Comparison of ENCODE assay signal across 10 mouse cellular contexts in the genomic region with DNA sequence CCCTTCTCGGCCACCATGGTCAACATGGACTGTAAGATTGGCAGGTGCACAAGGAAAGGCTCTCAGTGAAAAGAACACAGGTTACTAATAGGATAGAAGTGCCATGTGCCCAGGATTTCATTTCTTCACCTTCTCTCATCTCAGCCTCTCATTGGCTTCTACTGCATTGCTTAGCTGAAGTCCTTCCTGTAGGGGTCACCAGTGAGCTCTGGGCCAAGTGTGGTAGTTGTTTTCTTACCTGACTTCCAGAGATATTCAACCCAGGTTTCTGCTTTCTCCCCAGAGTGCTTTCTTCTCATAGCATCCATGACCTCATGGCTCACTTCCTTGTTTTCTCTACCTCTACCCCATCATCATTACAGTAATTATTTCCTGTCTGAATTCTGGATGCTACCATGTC.
DNase-seq lines count a peak whose midpoint lies in the region; ATAC-seq and TF ChIP-seq lines count a peak whose summit lies in the region.
"Had no signal": no experiment of that assay in that cellular context is flagged by ENCODE, and none has a peak within 500 bp of the region (broad histone marks: within the 10 kb centered on the region; RNA-seq: fewer than 3 reads in every experiment).

No protein-coding gene starts in this region.

- H3K79me2 ChIP-seq in CH12.LX (replicated peaks; ENCODE audit: control insufficient read depth, extremely low read depth, insufficient read depth, poor library complexity, severe bottlenecking): no peaks in the 10 kb centered on the region

- peak; percentile 52 for TF ChIP-seq RAD21 in CH12.LX (IDR thresholded peaks at IDR 0.05; ENCODE audit: low read depth, low read length)

- H3K36me3 ChIP-seq in CH12.LX (replicated peaks in 1 of 2; ENCODE audit: control insufficient read depth in 1 of 2, insufficient read depth in 1 of 2, low read length in 1 of 2): no peaks in the 10 kb centered on the region
- H3K36me3 ChIP-seq in forebrain, postnatal 0 days (ENCODE audit: insufficient read depth): no peaks in the 10 kb centered on the region
- H3K36me3 ChIP-seq: midbrain, embryonic 10.5 days had no signal

- H3K4me1 ChIP-seq in CH12.LX (ENCODE audit: control insufficient read depth in 1 of 2, insufficient read depth in 2 of 2): no peaks in the 10 kb centered on the region
- no peaks in the 10 kb centered on the region for H3K4me1 ChIP-seq in forebrain, postnatal 0 days (ENCODE audit: insufficient read depth)
- H3K4me1 ChIP-seq: midbrain, embryonic 10.5 days had no signal

- H3K4me3 ChIP-seq in CH12.LX (replicated peaks in 1 of 3; ENCODE audit: low read depth in 2 of 3, low read length in 2 of 3, poor library complexity in 1 of 3): no peak overlapping the region
- H3K4me3 ChIP-seq in forebrain, postnatal 0 days (ENCODE audit: low read depth, low read length): no peak overlapping the region
- H3K4me3 ChIP-seq: midbrain, embryonic 10.5 days had no signal

- H3K9me3 ChIP-seq in CH12.LX (replicated peaks; ENCODE audit: low read length): peaks cover 38% of the 10 kb centered on the region
- no peaks in the 10 kb centered on the region for H3K9me3 ChIP-seq in forebrain, postnatal 0 days (ENCODE audit: low read length)
- H3K9me3 ChIP-seq: midbrain, embryonic 10.5 days had no signal

- no peak for TF ChIP-seq POLR2A in CH12.LX (IDR thresholded peaks at IDR 0.05; ENCODE audit: low read depth, low read length)

- ATAC-seq in neutrophil, adult 5-6 weeks (ENCODE audit: extremely low read depth, insufficient number of reproducible peaks, low FRiP score, poor library complexity, severe bottlenecking): peak; percentile 55; the same call in 1 of the 2 replicates
- no peak for ATAC-seq in forebrain, postnatal 0 days
- ATAC-seq: hindbrain, embryonic 16.5 days had no signal

- WGBS in forebrain, postnatal 0 days: 78% methylated on average over 1 of the region's 1 CpGs

- dilution Hi-C loops in CH12.LX (cut with MboI; ENCODE audit: extremely low pct_ligation_motif_present, extremely low pct_unique_long_range_greater_than_20kb, low sequenced_read_pairs): no loop called here

- H3K27ac ChIP-seq in CH12.LX (ENCODE audit: insufficient read depth, low read depth): no peak overlapping the region
- H3K27ac ChIP-seq in forebrain, postnatal 0 days (ENCODE audit: low read depth, low read length): no peak overlapping the region
- H3K27ac ChIP-seq: midbrain, embryonic 10.5 days had no signal

- no peak overlapping the region for H3K9ac ChIP-seq in CH12.LX (ENCODE audit: insufficient read depth, low read depth)
- H3K9ac ChIP-seq in forebrain, postnatal 0 days: no peak overlapping the region

- in situ Hi-C loops in CH12.LX (cut with MboI; ENCODE audit: low pct_ligation_motif_present, low pct_unique_long_range_greater_than_20kb, low sequenced_read_pairs): no loop called here

- no peaks in the 10 kb centered on the region for H3K27me3 ChIP-seq in CH12.LX (replicated peaks)
- no peaks in the 10 kb centered on the region for H3K27me3 ChIP-seq in forebrain, postnatal 0 days (ENCODE audit: insufficient read depth, low read length)

- DNase-seq in kidney, postnatal 10 days: peak; percentile 9
- DNase-seq in kidney, adult 11 months: no peak
- DNase-seq in CH12.LX (ENCODE audit: extremely low read depth): peak; percentile 29
- peak; percentile 1 for DNase-seq in c-Kit-positive CD71-positive TER-119-negative erythroid progenitor cells, embryonic 14.5 days (ENCODE audit: low read depth)
- no peak for DNase-seq in forebrain, postnatal 0 days
- no peak for DNase-seq in cerebellum, adult 8-10 months
- DNase-seq: left cerebral cortex, postnatal 4 days had no signal

- H3K4me2 ChIP-seq in CH12.LX (ENCODE audit: insufficient read depth, low read depth, poor library complexity, severe bottlenecking): no peak overlapping the region
- no peak overlapping the region for H3K4me2 ChIP-seq in forebrain, postnatal 0 days (ENCODE audit: low read depth)

- TF ChIP-seq CTCF in CH12.LX (conservative IDR thresholded peaks at IDR 0.05 in 1 of 2, IDR thresholded peaks at IDR 0.05 in 1 of 2; ENCODE audit: low read depth in 2 of 2, low read length in 2 of 2): peak; percentile 45 to 73
- TF ChIP-seq CTCF in forebrain, postnatal 0 days (IDR thresholded peaks at IDR 0.05; ENCODE audit: low read depth): no peak

- TF ChIP-seq EP300 in CH12.LX (IDR thresholded peaks at IDR 0.05; ENCODE audit: low read length): no peak

TF ChIP-seq in CH12.LX, 34 proteins besides CTCF, POLR2A, EP300 and RAD21:
- TF ChIP-seq IRF4 (IDR thresholded peaks at IDR 0.05; ENCODE audit: low read depth, low read length) (no peak), SMC3 (IDR thresholded peaks at IDR 0.05; ENCODE audit: low read depth, low read length) (peak; percentile 67)
TF ChIP-seq in CH12.LX: peak in this region for 1.

Comparison
In these comparisons a context has a peak if more than half of its experiments do, and no peak if none do; other contexts are left out.
1. DNase-seq: peak in kidney, postnatal 10 days (single experiment), CH12.LX (single experiment) and c-Kit-positive CD71-positive TER-119-negative erythroid progenitor cells, embryonic 14.5 days (single experiment); none in kidney, adult 11 months (single experiment), forebrain, postnatal 0 days (single experiment) and cerebellum, adult 8-10 months (single experiment).